Mouse (Mus musculus) liver, adult 2 months (tissue): ENCODE data around the gene Arrdc4. TPM values are rescaled to one million over a fixed set of nuclear protein-coding genes. Genes with fewer than 3 reads are reported as not detected.

Experiments used
- DNase-seq: peaks from one replicate; pipeline ENCODE4 v3.0.0-alpha.2; 2011; ENCODE audit warnings: low read depth, low spot score; ENCODE audit errors: extremely low read depth
- H3K27ac ChIP-seq: fragments of 200-500 bp; replicated peaks from 2 replicates; pipeline ENCODE4 v1.5.1; 2012; ENCODE audit warnings: low read depth, mild to moderate bottlenecking, control low read depth, inconsistent platforms, low read length; ENCODE audit not compliant: insufficient read depth
- H3K27me3 ChIP-seq: fragments of 200-500 bp; 2 replicates; pipeline ENCODE4 v1.6.1; 2012; ENCODE audit warnings: mild to moderate bottlenecking, moderate library complexity, low read length, inconsistent platforms; ENCODE audit not compliant: control insufficient read depth, insufficient read depth
- H3K36me3 ChIP-seq: fragments of 200-500 bp; 2 replicates; pipeline ENCODE4 v1.6.1; 2012; ENCODE audit warnings: low read length, inconsistent platforms; ENCODE audit not compliant: control insufficient read depth, insufficient read depth
- H3K4me1 ChIP-seq: fragments of 200-500 bp; 2 replicates; pipeline ENCODE4 v1.6.1; 2011; ENCODE audit warnings: low read length; ENCODE audit not compliant: control insufficient read depth, insufficient read depth
- H3K4me3 ChIP-seq: fragments of 200-500 bp; 2 replicates; pipeline ENCODE4 v1.5.1; 2011; ENCODE audit warnings: low read depth, mild to moderate bottlenecking, control low read depth, low read length, moderate library complexity; ENCODE audit not compliant: insufficient read depth
- H3K79me2 ChIP-seq: fragments of 200-500 bp; 2 replicates; pipeline ENCODE4 v1.6.1; 2012; ENCODE audit warnings: inconsistent platforms, mild to moderate bottlenecking, low read length, moderate library complexity; ENCODE audit not compliant: control insufficient read depth, insufficient read depth
- H3K9ac ChIP-seq: fragments of 200-500 bp; 2 replicates; pipeline ENCODE4 v1.6.1; 2012; ENCODE audit warnings: low read depth, mild to moderate bottlenecking, control low read depth, inconsistent platforms, low read length
- CTCF ChIP-seq: fragments of 200-500 bp; IDR thresholded peaks from 2 replicates; pipeline ENCODE4 v1.5.1; 2011; ENCODE audit warnings: low read depth, low read length, control low read depth
- POLR2A ChIP-seq: fragments of 200-500 bp; IDR thresholded peaks from 2 replicates; pipeline ENCODE4 v1.6.1; 2011; ENCODE audit warnings: low read length, control low read depth; ENCODE audit not compliant: insufficient read depth; ENCODE audit errors: extremely low read depth
- WGBS: fragments of 180-500 bp; shearing (Covaris S2); methylation state at CpG from one replicate; pipeline ENCODE4 v1.1.7; 2018; 5-methylcytosine and 5-hydroxymethylcytosine counted together
- polyA plus RNA-seq: library from polyadenylated mRNA; depleted of rRNA; stranded (reverse); fragments of >200 nt; gene quantifications from 2 replicates; pipeline ENCODE4 v1.2.3, GENCODE M21; 2012
- total RNA-seq: library from RNA; depleted of rRNA; stranded (reverse); fragments of >200 nt; gene quantifications from 2 replicates; pipeline ENCODE4 v1.2.3, GENCODE M21; 2014

Arrdc4 gene
- total and polyA plus RNA-seq, 2 experiments = 4.4 to 11.2 TPM

- no peak overlapping the region for H3K9ac ChIP-seq
- no peaks in the 10 kb centered on the region for H3K36me3 ChIP-seq
- DNase-seq = peak; percentile 71
- no peak overlapping the region for H3K27ac ChIP-seq
- no peak for TF ChIP-seq POLR2A
- WGBS = 55% methylated on average over 3 of the region's 3 CpGs
- no peaks in the 10 kb centered on the region for H3K79me2 ChIP-seq
- H3K4me3 ChIP-seq = no peak overlapping the region
- H3K4me1 ChIP-seq = peaks cover 23% of the 10 kb centered on the region
- no peaks in the 10 kb centered on the region for H3K27me3 ChIP-seq
These were observed 40.3 kb downstream of the Arrdc4 start for GRCm38 (mm10) chr7:68708563-68709318.

GRCm38 (mm10) chr7:68705162-68705561 lies 43.9 kb downstream of the Arrdc4 start:
- H3K27me3 ChIP-seq = no peaks in the 10 kb centered on the region
- no peak overlapping the region for H3K9ac ChIP-seq
- TF ChIP-seq CTCF = peak; percentile 76
- TF ChIP-seq POLR2A = no peak
- no peaks in the 10 kb centered on the region for H3K36me3 ChIP-seq
- DNase-seq = no peak
- no peak overlapping the region for H3K4me3 ChIP-seq
- H3K4me1 ChIP-seq = peaks cover 10% of the 10 kb centered on the region; the same call in 1 of the 2 replicates
- no peak overlapping the region for H3K27ac ChIP-seq
- 94% methylated on average over 7 of the region's 7 CpGs for WGBS
- H3K79me2 ChIP-seq = no peaks in the 10 kb centered on the region

GRCm38 (mm10) chr7:68697313-68697712 lies 51.7 kb downstream of the Arrdc4 start:
- peak overlapping the region; percentile 30 for H3K27ac ChIP-seq
- no peaks in the 10 kb centered on the region for H3K27me3 ChIP-seq
- no peaks in the 10 kb centered on the region for H3K79me2 ChIP-seq
- no peak for DNase-seq
- no peak for TF ChIP-seq CTCF
- no peak for TF ChIP-seq POLR2A
- no peaks in the 10 kb centered on the region for H3K36me3 ChIP-seq
- no peak overlapping the region for H3K4me3 ChIP-seq
- H3K4me1 ChIP-seq = peaks cover 10% of the 10 kb centered on the region
- H3K9ac ChIP-seq = no peak overlapping the region
- WGBS = 56% methylated on average over 3 of the region's 3 CpGs

- Histone ChIP-seq H3K4me1 (peaks cover 10% of the 10 kb centered on the region), H3K27me3 (no peaks in the 10 kb centered on the region), H3K36me3 (no peaks in the 10 kb centered on the region), H3K4me3 (no peak overlapping the region), H3K27ac (peak overlapping the region; percentile 30), H3K79me2 (no peaks in the 10 kb centered on the region), H3K9ac (no peak overlapping the region)
- WGBS = 14% methylated on average over 6 of the region's 6 CpGs
- DNase-seq = peak; percentile 98
- TF ChIP-seq CTCF = no peak
These were observed 52.1 kb downstream of the Arrdc4 start for GRCm38 (mm10) chr7:68696908-68697307.

- H3K27ac ChIP-seq = peak overlapping the region; percentile 25; the same call in 1 of the 2 replicates
- no peak overlapping the region for H3K9ac ChIP-seq
- no peaks in the 10 kb centered on the region for H3K79me2 ChIP-seq
- 20% methylated on average over 5 of the region's 5 CpGs for WGBS
- H3K27me3 ChIP-seq = no peaks in the 10 kb centered on the region
- H3K36me3 ChIP-seq = no peaks in the 10 kb centered on the region
- H3K4me3 ChIP-seq = no peak overlapping the region
- peak; percentile 100 for DNase-seq
- H3K4me1 ChIP-seq = peaks cover 10% of the 10 kb centered on the region
- TF ChIP-seq CTCF = no peak
- TF ChIP-seq POLR2A = no peak
These were observed 52.6 kb downstream of the Arrdc4 start for GRCm38 (mm10) chr7:68696446-68696845.

- WGBS = 63% methylated on average over 4 of the region's 4 CpGs
- Histone ChIP-seq H3K36me3 (no peaks in the 10 kb centered on the region), H3K9ac (no peak overlapping the region), H3K4me1 (peaks cover 11% of the 10 kb centered on the region), H3K79me2 (no peaks in the 10 kb centered on the region), H3K27me3 (no peaks in the 10 kb centered on the region), H3K27ac (no peak overlapping the region), H3K4me3 (no peak overlapping the region)
- peak; percentile 28 for DNase-seq
- TF ChIP-seq CTCF (no peak), POLR2A (no peak)
These were observed 56.3 kb downstream of the Arrdc4 start for GRCm38 (mm10) chr7:68692731-68693130.
